Mouse (Mus musculus): ENCODE measurements around the gene Ppie. TPM values are rescaled to one million over a fixed set of nuclear protein-coding genes. Genes with fewer than 3 reads are reported as not detected.
"Not testable (repeated sequence)": the region's sequence is repeated elsewhere in the genome, so short reads cannot be mapped to it uniquely, and the experiment has no call there.

Ppie gene
- polyA plus RNA-seq (2011; ENCODE audit: insufficient read depth, insufficient read length, low replicate concordance, missing spikeins), result 23.6 and 30.0 TPM in 2 replicates

GRCm38 (mm10) chr4:123139513-123140154 lies at the start of gene Ppie:
Gene Ppie, minus strand, starts transcription at chr4:123139951.
- no peak for TF ChIP-seq CTCF (IDR thresholded peaks at IDR 0.05; ENCODE audit: control insufficient read depth, insufficient read depth, low read length)
- peak; percentile 79; the same call in 1 of the 2 replicates for TF ChIP-seq POLR2A (IDR thresholded peaks at IDR 0.05; ENCODE audit: borderline replicate concordance, control insufficient read depth, low read depth, low read length)

GRCm38 (mm10) chr4:123184816-123185215 lies 45.1 kb upstream of the Ppie start:
- H3K27ac ChIP-seq (ENCODE audit: control insufficient read depth, insufficient read depth, low read depth, low read length, poor library complexity), result no peak overlapping the region
- H3K4me3 ChIP-seq (replicated peaks; ENCODE audit: control insufficient read depth, low read depth, low read length), result no peak overlapping the region
- no peaks in the 10 kb centered on the region for H3K4me1 ChIP-seq (ENCODE audit: control insufficient read depth, insufficient read depth, low read length)
- TF ChIP-seq CTCF (IDR thresholded peaks at IDR 0.05; ENCODE audit: control insufficient read depth, insufficient read depth, low read length) (no peak), POLR2A (IDR thresholded peaks at IDR 0.05; ENCODE audit: borderline replicate concordance, control insufficient read depth, low read depth, low read length) (no peak)
- 52% methylated on average over 3 of the region's 3 CpGs for WGBS

More at GRCm38 (mm10) chr4:123139513-123140154, at the start of gene Ppie:
- Histone ChIP-seq H3K27ac (ENCODE audit: control insufficient read depth, insufficient read depth, low read depth, low read length, poor library complexity) (peak within 1 kb of the TSS; percentile 30; the same call in 1 of the 2 replicates), H3K4me3 (replicated peaks; ENCODE audit: control insufficient read depth, low read depth, low read length) (peak within 1 kb of the TSS; percentile 87), H3K4me1 (ENCODE audit: control insufficient read depth, insufficient read depth, low read length) (no peaks in the 10 kb centered on the region)
- under 1% methylated on average over 34 of the region's 34 CpGs for WGBS

DNA sequence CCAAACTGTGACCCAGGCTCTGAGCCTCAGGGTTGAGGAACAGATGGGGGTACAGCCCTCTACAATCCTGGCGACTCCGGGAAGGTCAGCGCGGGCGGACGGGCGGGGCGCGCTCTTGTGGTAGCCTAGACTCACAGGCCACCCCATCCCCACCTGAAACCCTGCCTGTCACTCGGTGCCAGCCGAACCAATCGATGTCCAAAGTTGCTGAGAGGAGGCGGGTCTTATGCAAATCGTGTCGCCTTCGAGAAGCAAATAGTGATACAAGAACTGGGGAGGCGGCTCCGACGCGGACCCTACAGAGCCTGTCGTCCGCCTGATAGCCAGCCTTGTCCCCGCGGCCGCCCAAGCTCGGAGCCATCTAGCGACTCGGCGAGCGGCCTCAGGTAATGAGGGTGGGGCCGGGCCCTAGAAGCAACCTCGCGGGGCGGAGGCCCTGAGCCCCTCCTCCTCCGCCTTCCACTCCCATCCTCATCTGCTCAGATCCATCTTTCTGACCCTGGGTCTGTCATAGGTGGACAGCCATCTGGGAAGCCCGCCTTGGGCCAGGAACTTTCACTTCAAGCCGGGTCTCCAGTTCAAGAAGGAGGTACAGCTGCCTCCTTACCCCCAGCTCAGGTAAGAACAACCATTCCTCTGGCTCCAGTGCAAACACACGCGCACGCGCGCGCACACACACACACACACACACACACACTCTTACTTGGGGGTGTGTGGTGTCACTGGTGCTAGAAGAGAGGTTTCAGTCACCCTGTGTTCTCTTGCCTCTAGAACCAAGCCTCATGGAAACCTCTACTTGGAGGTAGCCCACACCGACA lies 43.7 kb upstream of the Ppie start:
- Histone ChIP-seq H3K27ac (ENCODE audit: control insufficient read depth, insufficient read depth, low read depth, low read length, poor library complexity) (no peak overlapping the region), H3K4me1 (ENCODE audit: control insufficient read depth, insufficient read depth, low read length) (no peaks in the 10 kb centered on the region), H3K4me3 (replicated peaks; ENCODE audit: control insufficient read depth, low read depth, low read length) (no peak overlapping the region)
- WGBS, result 11% methylated on average over 44 of the region's 44 CpGs
- TF ChIP-seq CTCF (IDR thresholded peaks at IDR 0.05; ENCODE audit: control insufficient read depth, insufficient read depth, low read length) (no peak), POLR2A (IDR thresholded peaks at IDR 0.05; ENCODE audit: borderline replicate concordance, control insufficient read depth, low read depth, low read length) (no peak)

- Histone ChIP-seq H3K4me3 (replicated peaks; ENCODE audit: control insufficient read depth, low read depth, low read length) (no peak within 1 kb of the TSS), H3K4me1 (ENCODE audit: control insufficient read depth, insufficient read depth, low read length) (no peaks in the 10 kb centered on the region), H3K27ac (ENCODE audit: control insufficient read depth, insufficient read depth, low read depth, low read length, poor library complexity) (no peak within 1 kb of the TSS)
- TF ChIP-seq CTCF (IDR thresholded peaks at IDR 0.05; ENCODE audit: control insufficient read depth, insufficient read depth, low read length) (no peak), POLR2A (IDR thresholded peaks at IDR 0.05; ENCODE audit: borderline replicate concordance, control insufficient read depth, low read depth, low read length) (no peak)
- WGBS, result 3% methylated on average over 44 of the region's 44 CpGs
These were observed 42.8 kb upstream of the Ppie start, which contains the start of gene Hpcal4 for GRCm38 (mm10) chr4:123182328-123183238. Gene Hpcal4, plus strand, starts transcription at chr4:123183227.

DNA sequence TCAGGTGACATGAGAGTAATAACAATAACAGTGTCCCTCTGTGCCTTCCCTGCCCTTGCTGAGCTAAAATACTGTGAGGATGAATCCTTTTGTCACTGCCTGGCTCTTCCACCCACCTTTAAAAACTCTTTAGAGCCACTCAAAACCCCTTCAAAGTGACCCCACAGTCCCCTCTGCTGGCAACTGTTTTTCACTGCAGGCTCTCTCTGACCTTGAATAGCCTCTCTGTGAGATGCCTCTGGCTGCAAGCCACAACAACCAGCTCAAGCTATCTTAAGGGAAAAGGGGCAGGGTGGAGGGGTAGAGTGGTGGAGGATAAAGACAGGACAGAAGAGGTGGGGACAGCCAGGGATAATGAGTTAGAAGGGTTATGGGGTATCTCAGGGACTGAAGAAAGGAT lies 32.1 kb upstream of the Ppie start:
- no peak overlapping the region for H3K27ac ChIP-seq (ENCODE audit: control insufficient read depth, insufficient read depth, low read depth, low read length, poor library complexity)

DNA sequence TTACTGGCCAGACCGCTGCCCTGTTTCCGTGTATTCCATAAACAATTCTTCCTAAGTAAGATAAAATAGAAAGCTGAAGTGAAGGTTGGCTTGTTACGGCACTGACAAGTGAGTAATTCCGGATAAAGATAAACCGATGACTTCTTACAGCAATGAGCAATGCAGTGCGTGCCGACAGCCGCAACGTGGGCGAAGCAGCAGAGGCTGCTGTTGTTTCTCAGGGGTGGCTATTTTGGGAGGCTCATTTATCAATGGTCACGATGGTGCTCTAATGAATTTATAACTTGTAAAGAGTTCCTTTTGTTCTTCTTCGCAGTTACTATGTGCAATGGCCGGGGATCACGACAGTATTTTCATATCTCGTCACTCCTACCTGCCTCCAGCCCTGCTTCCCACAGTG lies 24.4 kb upstream of the Ppie start:
- Histone ChIP-seq H3K27ac (ENCODE audit: control insufficient read depth, insufficient read depth, low read depth, low read length, poor library complexity) (no peak overlapping the region), H3K4me1 (ENCODE audit: control insufficient read depth, insufficient read depth, low read length) (no peaks in the 10 kb centered on the region), H3K4me3 (replicated peaks; ENCODE audit: control insufficient read depth, low read depth, low read length) (no peak overlapping the region)
- TF ChIP-seq CTCF (IDR thresholded peaks at IDR 0.05; ENCODE audit: control insufficient read depth, insufficient read depth, low read length) (no peak), POLR2A (IDR thresholded peaks at IDR 0.05; ENCODE audit: borderline replicate concordance, control insufficient read depth, low read depth, low read length) (no peak)
- 88% methylated on average over 15 of the region's 15 CpGs for WGBS

More for the DNA sequence above, 32.1 kb upstream of the Ppie start:
- Histone ChIP-seq H3K4me1 (ENCODE audit: control insufficient read depth, insufficient read depth, low read length) (no peaks in the 10 kb centered on the region), H3K4me3 (replicated peaks; ENCODE audit: control insufficient read depth, low read depth, low read length) (no peak overlapping the region)
- TF ChIP-seq CTCF (IDR thresholded peaks at IDR 0.05; ENCODE audit: control insufficient read depth, insufficient read depth, low read length) (no peak), POLR2A (IDR thresholded peaks at IDR 0.05; ENCODE audit: borderline replicate concordance, control insufficient read depth, low read depth, low read length) (no peak)

DNA sequence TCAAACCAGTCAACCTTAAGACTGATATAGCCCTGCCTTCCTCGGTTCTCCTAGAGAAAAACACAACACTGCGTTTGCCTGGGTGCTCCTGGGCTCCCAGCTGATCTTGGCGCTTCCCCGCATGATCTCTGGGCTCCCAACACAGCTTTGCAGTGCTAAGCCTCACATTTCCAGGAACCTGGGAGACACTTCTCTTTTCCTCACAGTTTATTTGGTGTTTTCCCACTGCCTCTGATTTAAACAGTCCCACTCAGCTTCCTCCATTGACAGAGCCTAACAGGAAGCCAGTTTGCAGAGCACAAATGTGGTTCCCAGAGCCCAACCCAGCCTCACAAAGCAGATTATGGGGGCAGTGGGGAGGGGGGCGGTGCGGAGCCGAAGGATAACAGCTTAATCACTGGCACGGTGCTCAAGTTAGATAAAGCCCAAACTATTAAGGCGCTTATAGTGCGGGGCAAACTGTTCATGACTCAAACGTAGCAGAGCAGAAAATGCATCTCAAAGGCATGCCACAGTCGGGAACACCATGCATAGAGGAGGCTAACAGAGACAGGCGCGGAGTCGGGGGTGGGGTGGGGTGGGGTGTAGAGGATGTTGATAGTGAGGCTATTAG lies 22.7 kb upstream of the Ppie start:
- Histone ChIP-seq H3K4me1 (ENCODE audit: control insufficient read depth, insufficient read depth, low read length) (no peaks in the 10 kb centered on the region), H3K27ac (ENCODE audit: control insufficient read depth, insufficient read depth, low read depth, low read length, poor library complexity) (no peak overlapping the region), H3K4me3 (replicated peaks; ENCODE audit: control insufficient read depth, low read depth, low read length) (no peak overlapping the region)
- WGBS, result 8% methylated on average over 15 of the region's 15 CpGs
- TF ChIP-seq POLR2A (IDR thresholded peaks at IDR 0.05; ENCODE audit: borderline replicate concordance, control insufficient read depth, low read depth, low read length), result no peak
- TF ChIP-seq CTCF (IDR thresholded peaks at IDR 0.05; ENCODE audit: control insufficient read depth, insufficient read depth, low read length), result no peak

DNA sequence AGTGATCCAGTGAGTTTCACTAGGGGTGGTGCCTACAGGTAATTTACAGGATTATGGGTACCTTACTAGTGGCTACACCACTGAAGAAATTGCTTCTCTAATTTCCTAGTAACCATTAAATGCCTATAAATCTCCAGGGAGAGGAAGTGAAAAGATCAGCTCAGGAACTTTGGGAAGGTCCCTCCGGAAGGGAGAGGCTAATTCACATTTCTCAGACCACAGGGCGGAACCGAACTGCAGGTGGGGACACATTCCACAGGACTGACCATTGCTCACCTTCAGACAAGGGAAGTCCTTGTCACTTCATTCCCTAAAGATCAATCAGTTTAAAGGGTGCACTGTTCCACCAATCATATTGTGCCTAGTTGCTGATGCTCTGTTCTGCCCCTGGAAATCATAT lies 21.5 kb upstream of the Ppie start:
- not testable (repeated sequence) for H3K4me3 ChIP-seq (replicated peaks; ENCODE audit: control insufficient read depth, low read depth, low read length); H3K27ac ChIP-seq (ENCODE audit: control insufficient read depth, insufficient read depth, low read depth, low read length, poor library complexity); H3K4me1 ChIP-seq (ENCODE audit: control insufficient read depth, insufficient read depth, low read length)
- 77% methylated on average over 3 of the region's 3 CpGs for WGBS

Measured in bone marrow, adult 2 months (tissue).